Mouse (Mus musculus): ENCODE results near the gene Setd6.

GRCm38 (mm10) chr8:95764133-95764532, 48.5 kb downstream of the Setd6 start:
- TF ChIP-seq POLR2A (IDR thresholded peaks at IDR 0.05; ENCODE audit: borderline replicate concordance, extremely low read depth, insufficient read depth, insufficient read length, poor library complexity, severe bottlenecking) (no peak), CTCF (IDR thresholded peaks at IDR 0.05; ENCODE audit: borderline replicate concordance, extremely low read depth, insufficient read depth, insufficient read length) (no peak)
